Mouse (Mus musculus) kidney, adult 2 months (tissue): ENCODE measurements around the gene Olfr414. TPM values are rescaled to one million over a fixed set of nuclear protein-coding genes. Genes with fewer than 3 reads are reported as not detected.

Experiments used
- DNase-seq: peaks from one replicate; pipeline ENCODE4 v3.0.0; 2021
- H3K27ac ChIP-seq: fragments of 200-500 bp; 2 replicates; pipeline ENCODE4 v1.5.1; 2012; ENCODE audit warnings: low read depth, low read length, control low read depth, inconsistent platforms; ENCODE audit not compliant: insufficient read depth
- H3K27me3 ChIP-seq: fragments of 200-500 bp; replicated peaks from 2 replicates; pipeline ENCODE4 v1.6.1; 2012; ENCODE audit warnings: mild to moderate bottlenecking, moderate library complexity, low read length, inconsistent platforms; ENCODE audit not compliant: control insufficient read depth, insufficient read depth
- H3K36me3 ChIP-seq: fragments of 200-500 bp; 2 replicates; pipeline ENCODE4 v1.6.1; 2012; ENCODE audit warnings: mild to moderate bottlenecking, moderate library complexity, low read length, inconsistent platforms; ENCODE audit not compliant: control insufficient read depth, insufficient read depth
- H3K4me1 ChIP-seq: fragments of 200-500 bp; 2 replicates; pipeline ENCODE4 v1.6.1; 2011; ENCODE audit warnings: low read length; ENCODE audit not compliant: control insufficient read depth, insufficient read depth
- H3K4me3 ChIP-seq: fragments of 200-500 bp; 2 replicates; pipeline ENCODE4 v1.5.1; 2011; ENCODE audit warnings: mild to moderate bottlenecking, low read depth, low read length, control low read depth; ENCODE audit not compliant: insufficient read depth
- CTCF ChIP-seq: fragments of 200-500 bp; conservative IDR thresholded peaks from 2 replicates; pipeline ENCODE4 v1.5.1; 2011; ENCODE audit warnings: low read depth, mild to moderate bottlenecking, control low read depth, low read length, moderate library complexity, mixed read lengths; ENCODE audit not compliant: insufficient read depth, insufficient read length
- POLR2A ChIP-seq: fragments of 200-500 bp; IDR thresholded peaks from one replicate; pipeline ENCODE4 v1.6.1; 2011; ENCODE audit warnings: low read depth, low read length, control low read depth
- WGBS: fragments of 180-500 bp; shearing (Covaris S2); methylation state at CpG from one replicate; pipeline ENCODE4 v1.1.7; 2018; 5-methylcytosine and 5-hydroxymethylcytosine counted together
- polyA plus RNA-seq: library from polyadenylated mRNA; depleted of rRNA; stranded (reverse); fragments of >200 nt; gene quantifications from 2 replicates; pipeline ENCODE4 v1.2.3, GENCODE M21; 2012; rRNA removed

The Olfr414 gene
- polyA plus RNA-seq, 1 experiment = not detected

- DNase-seq = no peak
- TF ChIP-seq CTCF = no peak
- TF ChIP-seq POLR2A = no peak
- Histone ChIP-seq H3K36me3 (no peaks in the 10 kb centered on the region), H3K4me1 (no peaks in the 10 kb centered on the region), H3K4me3 (no peak within 1 kb of the TSS), H3K27ac (no peak within 1 kb of the TSS), H3K27me3 (no peaks in the 10 kb centered on the region)
- WGBS = 44% methylated on average over 1 of the region's 1 CpGs
Observed at GRCm38 (mm10) chr1:174441782-174442181, 17.9 kb downstream of the Olfr414 start, which contains the start of gene Olfr220. Gene Olfr220, plus strand, starts transcription at chr1:174442082.

GRCm38 (mm10) chr1:174455100-174455499 lies 31.2 kb downstream of the Olfr414 start:
- no peak for TF ChIP-seq CTCF
- no peak for TF ChIP-seq POLR2A
- Histone ChIP-seq H3K4me3 (no peak overlapping the region), H3K4me1 (no peaks in the 10 kb centered on the region), H3K36me3 (no peaks in the 10 kb centered on the region), H3K27ac (no peak overlapping the region), H3K27me3 (no peaks in the 10 kb centered on the region)
- WGBS = 85% methylated on average over 2 of the region's 2 CpGs
- DNase-seq = no peak

DNA sequence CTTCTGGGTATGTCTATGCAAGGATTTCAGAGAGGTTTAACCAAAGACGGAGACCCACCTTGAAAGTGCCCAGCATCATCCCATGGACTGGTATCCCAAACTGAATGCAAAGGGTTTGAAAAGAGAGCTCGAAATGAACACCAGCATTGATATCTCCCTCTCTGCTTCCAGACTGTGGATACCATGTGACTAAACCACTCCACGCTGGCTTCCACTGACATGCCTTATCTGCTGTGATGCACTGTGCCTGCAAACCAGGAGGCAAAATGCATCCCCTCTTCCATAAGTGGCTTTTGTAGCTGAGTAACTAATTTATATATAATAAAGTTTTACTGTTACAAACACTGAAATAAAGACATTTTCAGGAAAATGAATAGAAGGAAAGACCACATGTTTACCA lies 41.5 kb downstream of the Olfr414 start:
- DNase-seq = no peak
- no peaks in the 10 kb centered on the region for H3K4me1 ChIP-seq
- TF ChIP-seq POLR2A (no peak), CTCF (no peak)
- WGBS = 76% methylated on average over 3 of the region's 3 CpGs
- no peak overlapping the region for H3K4me3 ChIP-seq
- no peak overlapping the region for H3K27ac ChIP-seq
- H3K27me3 ChIP-seq = no peaks in the 10 kb centered on the region
- H3K36me3 ChIP-seq = no peaks in the 10 kb centered on the region

GRCm38 (mm10) chr1:174466240-174466639 lies 42.4 kb downstream of the Olfr414 start:
- Histone ChIP-seq H3K27ac (no peak overlapping the region), H3K4me3 (no peak overlapping the region), H3K4me1 (no peaks in the 10 kb centered on the region), H3K27me3 (no peaks in the 10 kb centered on the region), H3K36me3 (no peaks in the 10 kb centered on the region)
- WGBS = 24% methylated on average over 2 of the region's 2 CpGs
- TF ChIP-seq POLR2A (no peak), CTCF (no peak)
- peak; percentile 22 for DNase-seq

DNA sequence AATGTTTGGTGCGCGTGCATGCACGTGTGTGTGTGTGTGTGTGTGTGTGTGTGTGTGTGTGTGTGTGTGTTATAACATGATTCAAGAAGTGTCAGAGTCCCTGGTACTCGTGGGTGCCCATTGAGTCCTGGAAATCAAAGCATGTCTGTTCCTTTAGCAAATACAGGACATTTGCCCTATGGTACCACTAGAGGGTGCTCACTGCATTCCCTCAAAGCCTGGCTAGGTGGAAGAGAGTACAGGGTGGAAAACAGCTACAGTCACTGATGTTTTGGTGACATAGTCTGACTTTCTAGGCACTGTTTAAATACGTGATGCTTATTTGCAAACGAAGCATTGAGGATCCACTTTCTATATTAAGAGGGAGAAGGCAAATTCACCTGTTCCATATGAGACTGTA lies 45.9 kb downstream of the Olfr414 start:
- 5% methylated on average over 6 of the region's 6 CpGs for WGBS

DNA sequence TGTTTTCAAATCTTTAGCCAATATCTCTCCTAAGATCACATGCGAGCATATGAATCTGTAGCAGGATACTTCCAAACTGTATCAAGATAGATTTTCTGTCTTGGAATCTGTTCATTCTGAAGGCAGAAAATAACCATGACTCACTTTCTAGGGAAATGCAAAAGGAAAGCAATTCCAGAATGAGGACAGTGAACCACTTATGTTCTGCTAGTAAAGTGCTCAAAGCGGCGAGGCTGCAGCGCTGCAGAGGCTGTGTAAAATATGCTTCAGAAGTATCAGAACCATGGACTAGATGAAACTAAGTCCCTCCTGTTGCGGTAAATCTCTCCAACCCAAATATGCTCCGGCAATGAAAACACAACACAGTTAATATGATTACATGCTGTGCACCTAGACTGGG lies 58.7 kb downstream of the Olfr414 start:
- 94% methylated on average over 6 of the region's 6 CpGs for WGBS
- Histone ChIP-seq H3K27ac (no peak overlapping the region), H3K4me3 (no peak overlapping the region), H3K27me3 (no peaks in the 10 kb centered on the region; the same call in 1 of the 2 replicates), H3K4me1 (no peaks in the 10 kb centered on the region), H3K36me3 (no peaks in the 10 kb centered on the region)
- TF ChIP-seq CTCF (no peak), POLR2A (no peak)
- no peak for DNase-seq

More for the DNA sequence above, 45.9 kb downstream of the Olfr414 start:
- TF ChIP-seq POLR2A (no peak), CTCF (peak; percentile 83)
- Histone ChIP-seq H3K27me3 (no peaks in the 10 kb centered on the region), H3K4me1 (no peaks in the 10 kb centered on the region), H3K4me3 (no peak overlapping the region), H3K36me3 (no peaks in the 10 kb centered on the region), H3K27ac (no peak overlapping the region)
- DNase-seq = peak; percentile 15

Other genes starting within 250 kb of the Olfr414 start
- gene Olfr419, start 172.0 kb upstream of the Olfr414 start, polyA plus RNA-seq = not detected in 2 replicates
- gene Mptx1, start 93.5 kb upstream of the Olfr414 start, polyA plus RNA-seq = not detected in 2 replicates
- not detected in 2 replicates for gene Olfr417, start 58.9 kb upstream of the Olfr414 start, polyA plus RNA-seq
- not detected in 2 replicates for gene Olfr248, start 33.0 kb upstream of the Olfr414 start, polyA plus RNA-seq
- gene Olfr220, start 18.0 kb downstream of the Olfr414 start, polyA plus RNA-seq = not detected in 2 replicates
- 0.04 and 0.06 TPM in 2 replicates for gene Fmn2, start 77.8 kb downstream of the Olfr414 start, polyA plus RNA-seq